Mouse (Mus musculus): Measurements from ENCODE around the gene Foxk2.
"Not testable (repeated sequence)": the region's sequence is repeated elsewhere in the genome, so short reads cannot be mapped to it uniquely, and the experiment has no call there.

The Foxk2 gene

DNA sequence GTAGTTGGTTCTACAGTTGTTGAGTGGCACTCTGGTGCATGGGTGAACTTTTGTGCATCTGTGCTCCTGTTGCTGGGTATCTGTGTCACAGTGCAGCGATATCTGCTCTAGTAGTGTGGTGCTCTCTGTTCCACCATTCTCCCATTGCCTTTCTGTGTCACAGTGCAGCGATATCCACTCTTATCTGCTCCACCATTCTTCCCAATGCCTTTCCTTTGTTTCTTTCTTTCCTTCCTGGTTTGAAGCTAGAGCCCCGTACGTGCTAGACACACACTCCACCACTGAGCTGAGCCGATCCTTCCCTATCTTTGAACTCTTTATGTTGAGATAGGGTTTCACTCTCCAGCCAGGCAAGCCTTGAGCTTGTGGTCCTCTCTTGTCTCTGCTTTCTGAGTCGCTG is 23.1 kb downstream of the Foxk2 start:
- no peak for DNase-seq

- no peak for DNase-seq
Measured at GRCm38 (mm10) chr11:121289859-121290258, 30.1 kb downstream of the Foxk2 start.

GRCm38 (mm10) chr11:121294771-121295170 is 35.0 kb downstream of the Foxk2 start:
- DNase-seq = no peak

GRCm38 (mm10) chr11:121298493-121298892 is 38.7 kb downstream of the Foxk2 start:
- DNase-seq = no peak

GRCm38 (mm10) chr11:121300265-121300664 is 40.5 kb downstream of the Foxk2 start:
- DNase-seq = no peak

DNA sequence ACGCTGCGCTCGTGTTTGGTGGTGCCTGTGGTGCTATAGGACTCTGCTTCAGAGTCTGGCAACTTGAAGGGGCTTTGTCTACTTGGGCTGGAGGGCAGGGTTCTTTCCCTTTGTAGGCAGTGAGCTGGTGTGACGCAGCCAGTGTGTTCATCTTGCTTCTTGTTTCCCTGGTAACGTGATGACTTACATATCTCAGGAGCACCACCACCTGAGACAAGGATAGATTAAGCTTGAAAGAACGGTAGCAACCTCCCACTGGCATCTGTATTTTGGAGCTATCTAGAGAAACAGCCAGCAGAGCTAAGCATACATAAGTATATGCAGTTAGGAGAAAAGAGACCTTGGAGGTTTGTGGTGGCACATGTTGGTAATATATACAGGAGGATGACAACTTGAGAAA is 45.6 kb downstream of the Foxk2 start:
- no peak for DNase-seq

DNA sequence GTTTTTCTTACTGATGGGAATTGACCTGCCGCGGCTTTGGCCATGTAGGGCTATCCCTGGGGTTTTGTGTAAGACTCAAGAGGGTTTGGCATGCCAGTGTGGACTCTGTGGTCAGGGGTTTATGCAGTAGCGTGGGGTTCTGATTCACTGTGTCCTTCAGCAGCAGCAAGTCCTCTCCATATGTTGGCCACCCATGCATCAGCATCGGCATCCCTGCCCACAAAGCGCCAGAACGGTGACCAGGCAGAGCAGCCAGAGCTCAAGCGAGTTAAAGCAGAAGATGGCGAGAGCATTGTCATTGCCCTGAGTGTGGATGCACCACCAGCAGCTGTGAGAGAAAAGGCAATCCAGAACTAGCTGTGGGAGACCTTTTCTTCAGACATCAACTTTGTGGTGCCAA is 46.8 kb downstream of the Foxk2 start:
- no peak for DNase-seq

DNA sequence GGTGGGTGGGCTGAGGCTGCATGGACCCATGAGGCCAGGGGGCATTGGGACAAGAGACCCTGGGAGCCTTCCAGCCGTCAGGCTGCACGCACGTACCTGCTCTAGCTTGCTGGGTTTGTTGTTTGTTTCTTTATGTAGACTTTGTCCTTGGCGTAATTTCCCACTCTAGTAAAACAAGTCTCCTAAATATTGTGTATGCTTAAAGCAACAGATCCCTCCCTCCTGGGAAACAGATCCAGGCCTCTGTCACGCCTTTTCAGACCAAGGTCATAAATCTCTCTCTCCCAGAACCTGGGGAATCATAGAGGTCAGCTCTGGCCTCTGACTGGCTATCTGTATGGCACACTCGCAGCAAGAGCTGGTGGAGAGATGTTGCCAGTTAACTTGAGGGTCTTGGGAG is 47.9 kb downstream of the Foxk2 start:
- DNase-seq = not testable (repeated sequence)

- DNase-seq = no peak
Measured at GRCm38 (mm10) chr11:121326034-121326433, 66.2 kb downstream of the Foxk2 start.

GRCm38 (mm10) chr11:121326681-121327080 is 66.9 kb downstream of the Foxk2 start:
- DNase-seq = no peak

GRCm38 (mm10) chr11:121328206-121328605 is 68.4 kb downstream of the Foxk2 start:
- peak in 1 of 2 experiments; percentile 26 for DNase-seq

- DNase-seq = peak in 1 of 2 experiments; percentile 16
Measured at GRCm38 (mm10) chr11:121328619-121329018, 68.8 kb downstream of the Foxk2 start.

DNA sequence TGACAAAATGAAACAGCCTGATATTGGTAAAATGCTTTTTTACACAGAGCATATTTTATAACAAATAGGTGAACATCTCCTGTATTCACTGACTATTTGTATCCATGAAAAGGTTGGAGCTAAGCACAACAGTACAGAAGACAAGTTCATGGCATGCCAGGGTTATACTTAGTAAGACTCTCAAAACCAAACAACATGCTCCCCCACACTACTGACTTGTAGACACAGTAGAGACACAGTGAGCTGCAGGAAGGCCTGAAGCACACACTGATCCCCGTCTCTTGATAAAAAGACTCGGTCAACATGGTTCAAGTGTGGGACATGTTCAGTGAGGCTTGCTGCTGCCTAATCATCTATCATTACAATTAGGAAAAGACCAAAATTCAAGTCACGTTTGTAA is 71.9 kb downstream of the Foxk2 start:
- DNase-seq = no peak

DNA sequence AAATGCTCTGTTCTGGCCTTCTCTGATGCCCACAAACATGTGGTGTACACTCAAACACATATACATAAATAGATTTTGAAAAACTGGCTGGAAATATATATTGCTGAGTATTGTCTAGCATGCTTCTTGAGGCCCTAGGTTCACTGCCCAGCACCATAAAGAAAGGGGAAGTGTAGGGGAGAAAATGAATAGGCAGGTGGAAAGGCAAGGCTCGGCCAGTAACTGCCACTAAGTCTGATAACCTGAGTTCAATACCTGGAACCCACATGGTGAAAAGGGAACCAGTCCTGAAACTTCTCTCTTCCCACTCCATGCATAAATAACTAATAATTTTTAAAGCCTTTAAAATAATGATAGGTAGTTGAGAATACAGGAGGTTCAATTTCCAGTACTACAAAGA is 79.9 kb downstream of the Foxk2 start:
- DNase-seq = no peak

DNA sequence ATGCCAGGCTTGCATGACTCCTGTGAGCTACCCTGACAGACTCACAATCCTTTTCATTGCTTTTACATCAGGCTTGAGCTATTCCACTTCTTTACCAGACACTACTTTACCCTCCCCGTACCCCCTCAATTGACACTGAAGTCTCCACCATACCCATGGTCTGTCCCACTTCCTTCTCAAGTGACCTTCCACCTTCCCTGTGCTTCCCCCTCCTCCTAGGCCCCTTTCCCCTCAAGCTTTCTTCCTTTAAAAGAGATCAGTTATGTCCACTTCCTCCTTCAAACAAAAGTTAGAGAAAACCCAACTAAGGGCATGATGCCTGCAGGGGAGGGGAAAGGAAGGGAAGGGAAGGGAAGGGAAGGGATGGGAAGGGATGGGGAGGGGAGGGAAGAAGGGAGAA is 80.5 kb downstream of the Foxk2 start:
- DNase-seq = no peak

DNA sequence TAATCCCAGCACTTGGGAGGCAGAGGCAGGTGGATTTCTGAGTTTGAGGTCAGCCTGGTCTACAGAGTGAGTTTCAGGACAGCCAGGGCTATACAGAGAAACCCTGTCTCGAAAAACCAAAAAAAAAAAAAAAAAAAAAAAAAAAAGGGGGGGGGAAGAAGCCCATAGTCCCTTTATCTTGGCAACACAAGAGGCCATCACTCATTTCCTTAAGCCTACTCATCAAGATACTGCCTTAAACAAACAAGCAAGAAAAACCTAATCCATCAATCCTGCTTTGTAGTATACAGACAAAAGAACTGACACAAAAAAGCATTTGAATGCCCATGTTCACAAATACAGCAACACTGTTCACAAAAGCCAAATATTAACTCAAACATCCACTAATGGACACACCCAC is 82.6 kb downstream of the Foxk2 start:
- DNase-seq = not testable (repeated sequence)

DNA sequence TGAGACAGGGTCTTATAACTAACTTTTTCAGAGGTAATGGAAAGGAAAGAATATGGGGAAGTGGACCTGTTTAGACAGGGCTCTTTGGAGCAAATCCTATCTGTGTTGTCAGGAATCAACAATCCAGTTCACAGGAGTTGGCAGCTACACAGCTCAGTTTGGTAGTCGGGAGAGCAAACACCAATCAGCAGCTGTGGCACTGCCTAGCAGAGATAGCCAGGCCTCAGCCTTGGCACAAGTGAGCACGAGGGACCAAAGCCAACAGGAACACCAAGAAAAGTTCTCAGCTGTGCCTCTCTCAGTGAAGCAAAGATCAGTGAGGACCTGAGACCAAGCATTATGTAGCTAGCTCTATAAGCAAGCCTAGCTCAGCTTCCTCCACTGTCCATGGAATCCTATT is 87.2 kb downstream of the Foxk2 start:
- DNase-seq = no peak

- DNase-seq = no peak
Measured at GRCm38 (mm10) chr11:121348166-121348565, 88.4 kb downstream of the Foxk2 start.

- DNase-seq = not testable (repeated sequence)
Measured at GRCm38 (mm10) chr11:121348727-121349126, 88.9 kb downstream of the Foxk2 start.

GRCm38 (mm10) chr11:121353326-121354090 is 93.7 kb downstream of the Foxk2 start:
- peak; percentile 17 to 44 for DNase-seq

DNA sequence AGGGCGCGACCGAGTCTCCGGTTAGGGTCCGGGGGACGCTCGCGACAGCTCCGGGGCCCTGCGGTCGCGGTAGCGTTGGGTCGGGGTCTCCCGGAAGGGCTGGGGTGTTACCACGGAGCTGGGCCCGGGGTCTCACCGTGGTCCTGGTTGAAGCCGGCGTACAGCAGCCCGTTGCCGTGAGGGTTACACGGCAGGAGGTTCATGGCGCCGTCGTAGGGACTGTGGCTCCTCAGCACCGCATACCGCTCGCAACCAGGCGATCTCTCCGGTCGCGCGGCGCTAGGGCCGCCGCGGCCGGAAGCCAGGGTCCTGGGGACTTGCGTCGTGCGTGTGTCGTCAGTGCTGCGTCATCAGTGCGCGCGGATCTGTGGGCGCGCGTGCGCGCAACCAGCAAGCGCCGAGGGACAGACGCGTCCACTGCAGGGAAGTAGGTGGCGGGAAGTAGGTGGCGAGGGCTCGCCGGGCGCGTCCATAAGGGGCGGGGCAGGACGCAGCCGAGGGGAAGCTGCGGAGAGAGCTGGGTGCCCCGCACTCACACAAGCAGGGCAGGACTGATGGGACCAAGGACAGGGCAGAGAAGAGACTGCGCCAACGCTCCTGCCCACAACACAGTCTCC is 94.4 kb downstream of the Foxk2 start, which contains the start of gene Wdr45b:
TSS of gene Wdr45b (minus strand) at position 355 of the 617 bp plus-strand sequence.
- peak; percentile 95 to 99 for DNase-seq

Data from cerebellum, adult 18-20 months (tissue).